Mouse (Mus musculus) cortical plate, adult 2 months (tissue): Measurements from ENCODE around the gene Man1a.

Experiments
- CTCF ChIP-seq: fragments of 200-500 bp; IDR thresholded peaks from 2 replicates; pipeline ENCODE4 v1.5.1; 2011; ENCODE audit warnings: mild to moderate bottlenecking, control low read depth, low read length; ENCODE audit not compliant: insufficient read depth; ENCODE audit errors: extremely low read depth
- POLR2A ChIP-seq: fragments of 200-500 bp; IDR thresholded peaks from 2 replicates; pipeline ENCODE4 v1.6.1; 2011; ENCODE audit warnings: mild to moderate bottlenecking, low read length, control low read depth; ENCODE audit not compliant: insufficient read depth; ENCODE audit errors: extremely low read depth

GRCm38 (mm10) chr10:54120375-54120774 is 44.0 kb upstream of the Man1a start:
- TF ChIP-seq POLR2A (no peak), CTCF (no peak)
